Mouse (Mus musculus) layer of hippocampus, postnatal 25 days (tissue): ENCODE measurements at regions not wholly inside any gene's neighbourhood (a gene's known extent, or its start where the extent isn't known, plus 50 kb on each side); places are given as distances from the start of the nearest gene placed in this dataset.
"Not testable (repeated sequence)": the region's sequence is repeated elsewhere in the genome, so short reads cannot be mapped to it uniquely, and the experiment has no call there.

Experiments
- DNase-seq, 2 experiments: peaks; one replicate each; pipeline ENCODE4 v3.0.0; 2022; ENCODE audit warnings: mixed read lengths in 2 of 2, low spot score in 1 of 2; ENCODE audit errors: extremely low spot score in 1 of 2

GRCm38 (mm10) chr17:49275421-49275820 is 152.7 kb upstream of the Mocs1 start:
- DNase-seq, result no peak

- DNase-seq, result no peak
Observed at GRCm38 (mm10) chr17:49275916-49276315, 152.2 kb upstream of the Mocs1 start.

GRCm38 (mm10) chr17:49278541-49278940 is 149.6 kb upstream of the Mocs1 start:
- DNase-seq, result no peak

- no peak for DNase-seq
Observed at GRCm38 (mm10) chr17:49278973-49279727, 149.0 kb upstream of the Mocs1 start.

GRCm38 (mm10) chr17:49281344-49281743 is 146.8 kb upstream of the Mocs1 start:
- no peak for DNase-seq

GRCm38 (mm10) chr17:49282498-49282897 is 145.7 kb upstream of the Mocs1 start:
- DNase-seq, result peak in 1 of 2 experiments; percentile 16

GRCm38 (mm10) chr17:49283491-49283890 is 144.7 kb upstream of the Mocs1 start:
- DNase-seq, result no peak

GRCm38 (mm10) chr17:49291636-49292035 is 136.5 kb upstream of the Mocs1 start:
- no peak for DNase-seq

GRCm38 (mm10) chr17:49304461-49304860 is 123.7 kb upstream of the Mocs1 start:
- no peak for DNase-seq

- no peak for DNase-seq
Observed at GRCm38 (mm10) chr17:49305116-49305515, 123.0 kb upstream of the Mocs1 start.

GRCm38 (mm10) chr17:49309079-49309478 is 119.1 kb upstream of the Mocs1 start:
- DNase-seq, result peak; percentile 29 to 68

GRCm38 (mm10) chr17:49314196-49314595 is 114.0 kb upstream of the Mocs1 start:
- no peak for DNase-seq

- no peak for DNase-seq
Observed at GRCm38 (mm10) chr17:49327524-49327923, 100.6 kb upstream of the Mocs1 start.

- no peak for DNase-seq
Observed at GRCm38 (mm10) chr17:49335318-49335717, 92.8 kb upstream of the Mocs1 start.

GRCm38 (mm10) chr17:49337881-49338280 is 90.3 kb upstream of the Mocs1 start:
- DNase-seq, result no peak

- DNase-seq, result no peak
Observed at GRCm38 (mm10) chr17:49342636-49343035, 85.5 kb upstream of the Mocs1 start.

- DNase-seq, result peak in 1 of 2 experiments; percentile 11
Observed at GRCm38 (mm10) chr17:49346701-49347100, 81.5 kb upstream of the Mocs1 start.

- DNase-seq, result no peak
Observed at GRCm38 (mm10) chr17:49349328-49349727, 78.8 kb upstream of the Mocs1 start.

- no peak for DNase-seq
Observed at GRCm38 (mm10) chr17:49359212-49359611, 69.0 kb upstream of the Mocs1 start.

- DNase-seq, result not testable (repeated sequence)
Observed at GRCm38 (mm10) chr17:49360251-49360650, 67.9 kb upstream of the Mocs1 start.

GRCm38 (mm10) chr17:49367791-49368190 is 60.4 kb upstream of the Mocs1 start:
- no peak for DNase-seq

- DNase-seq, result no peak
Observed at GRCm38 (mm10) chr17:49368476-49369269, 59.5 kb upstream of the Mocs1 start.
